Mouse (Mus musculus) left cerebral cortex, adult 18-20 months (tissue): ENCODE data around the gene Sh2b1. TPM values are rescaled to one million over a fixed set of nuclear protein-coding genes. Genes with fewer than 3 reads are reported as not detected.
A peak's percentile ranks its signal among the peaks of the same experiment; 100 is the strongest.
"Not testable (repeated sequence)": the region's sequence is repeated elsewhere in the genome, so short reads cannot be mapped to it uniquely, and the experiment has no call there.

Experiments
- DNase-seq, 2 experiments: peaks; one replicate each; pipeline ENCODE4 v3.0.0; 2021 to 2022; ENCODE audit warnings: low spot score in 2 of 2, mixed read lengths in 1 of 2
- long read RNA-seq, 2 experiments: library from polyadenylated mRNA; stranded (forward); transcript quantifications; one replicate each; pipeline ENCODE4 v2.0.0; 2021
- total RNA-seq, 2 experiments: library from RNA; stranded (reverse); gene quantifications; 2 replicates each; pipeline ENCODE4 v1.2.3; 2021

The Sh2b1 gene
- total RNA-seq, result 10 to 100 TPM; 73.1 to 76.3 TPM
- long read RNA-seq, experiment 1, transcript Sh2b1-204 (9 exons, 2,854 nt), result major isoform, 26 of 101 reads
- long read RNA-seq, experiment 1, transcript Sh2b1-206 (9 exons, 3,011 nt), result minor isoform, 12 of 101 reads
- long read RNA-seq, experiment 1, partial matches to known transcripts, result 29 of 101 reads
- long read RNA-seq, experiment 1, other reads (novel, unspliced or antisense), result 29 of 101 reads
- long read RNA-seq, experiment 2, transcript Sh2b1-204 (9 exons, 2,854 nt), result major isoform, 18 of 58 reads
- long read RNA-seq, experiment 2, partial matches to known transcripts, result 18 of 58 reads
- long read RNA-seq, experiment 2, other reads (novel, unspliced or antisense), result 15 of 58 reads

DNA sequence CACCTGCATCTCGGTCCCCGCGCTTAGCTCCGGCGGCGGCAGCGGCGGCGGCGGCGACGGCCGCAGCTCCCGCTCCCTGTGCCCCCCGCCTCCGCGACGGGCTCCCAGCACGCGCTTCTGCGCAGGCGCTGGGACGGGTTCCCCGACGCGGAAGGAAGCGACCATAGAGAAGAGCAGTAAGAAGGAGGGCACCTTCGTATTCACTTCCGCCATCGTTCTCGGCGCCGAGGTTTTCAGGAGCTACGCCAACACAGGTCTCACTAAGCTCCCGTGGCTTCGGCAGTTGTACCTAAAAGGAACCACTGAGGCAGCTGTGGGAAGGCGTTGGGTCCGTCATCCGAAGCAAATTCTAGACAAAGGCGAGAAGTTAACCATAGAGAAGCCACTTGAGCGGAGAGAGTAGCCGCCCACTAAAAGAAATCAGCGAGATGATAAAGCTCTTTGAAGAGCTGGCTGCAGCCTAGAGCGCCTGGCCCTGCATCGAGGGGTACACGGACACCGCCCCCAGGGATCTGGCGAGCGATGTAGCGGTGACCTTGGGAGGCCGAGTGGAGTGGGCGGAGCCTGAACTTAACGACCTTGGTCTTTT, at the start of gene Sh2b1:
Sh2b1 (minus strand) TSS at position 432 of the 589 bp plus-strand sequence.
- DNase-seq, result peak; percentile 83 to 90

DNA sequence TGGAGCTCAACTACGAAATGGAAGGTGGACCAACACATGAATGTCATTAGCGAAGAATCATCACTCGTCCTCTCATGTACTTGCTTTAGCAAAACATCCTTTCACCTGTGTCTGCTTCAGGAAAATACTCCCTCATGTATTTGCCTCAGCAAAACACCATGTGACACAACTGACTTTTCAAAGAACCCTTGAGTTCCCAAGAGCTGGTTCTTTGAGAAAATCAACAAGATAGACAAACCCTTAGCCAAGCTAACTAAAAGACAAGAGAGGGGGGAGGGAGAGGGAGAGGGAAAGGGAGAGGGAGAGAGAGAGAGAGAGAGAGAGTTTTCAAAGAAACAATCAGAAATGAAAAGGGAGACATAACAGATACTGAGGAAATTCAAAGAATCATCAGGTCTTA, 48.1 kb upstream of the Sh2b1 start:
- DNase-seq, result no peak

- no peak for DNase-seq
Observed at GRCm38 (mm10) chr7:126519513-126519912, 44.3 kb upstream of the Sh2b1 start.

GRCm38 (mm10) chr7:126518261-126518941, 43.2 kb upstream of the Sh2b1 start:
- no peak for DNase-seq

DNA sequence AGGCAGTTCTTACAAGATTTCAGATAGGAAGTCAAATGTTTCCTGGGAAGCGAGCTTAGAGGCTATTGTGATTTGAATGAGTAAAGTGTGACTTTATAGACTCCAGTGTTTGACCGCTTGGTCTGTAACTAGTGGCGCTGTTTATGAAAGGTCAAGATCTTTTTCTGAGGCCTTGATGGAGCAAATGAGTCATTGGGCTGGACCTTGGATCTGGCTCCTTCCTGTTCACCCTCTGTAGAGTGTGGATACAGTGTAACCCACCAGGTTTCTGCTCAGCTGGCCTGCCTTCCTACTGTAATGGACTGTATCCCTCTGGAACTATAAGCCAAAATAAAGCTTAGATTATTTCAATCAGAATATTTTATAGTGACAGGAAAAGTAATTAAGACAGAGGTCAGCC, 36.1 kb upstream of the Sh2b1 start:
- DNase-seq, result no peak

DNA sequence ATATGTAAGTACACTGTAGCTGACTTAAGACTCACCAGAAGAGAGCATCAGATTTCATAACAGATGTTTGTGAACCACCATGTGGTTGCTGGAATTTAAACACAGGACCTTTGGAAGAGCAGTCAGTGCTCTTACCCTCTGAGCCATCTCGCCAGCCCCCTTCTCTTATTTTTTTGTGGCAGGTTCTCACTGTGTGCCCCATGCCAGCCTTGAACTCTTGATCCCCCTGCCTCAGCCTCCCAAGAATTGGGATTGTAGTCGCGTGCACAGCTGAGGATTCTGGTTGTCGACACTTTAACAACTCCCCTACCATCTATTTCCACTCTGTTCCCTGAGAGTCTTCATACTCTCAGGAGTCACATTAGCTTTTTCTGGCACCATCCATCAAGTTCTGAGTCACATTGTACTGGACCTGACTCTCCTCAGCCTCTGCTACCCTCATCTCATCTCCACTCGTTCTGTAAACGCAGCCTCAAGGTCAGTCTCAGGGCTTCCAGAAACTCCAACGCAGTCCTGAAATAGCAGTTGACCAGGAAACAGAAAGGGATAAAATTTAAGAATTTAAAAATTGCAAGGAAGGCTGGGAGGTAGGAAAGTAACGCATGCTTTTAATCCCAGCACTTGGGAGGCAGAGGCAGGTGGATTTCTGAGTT, 32.0 kb upstream of the Sh2b1 start:
- no peak for DNase-seq

DNA sequence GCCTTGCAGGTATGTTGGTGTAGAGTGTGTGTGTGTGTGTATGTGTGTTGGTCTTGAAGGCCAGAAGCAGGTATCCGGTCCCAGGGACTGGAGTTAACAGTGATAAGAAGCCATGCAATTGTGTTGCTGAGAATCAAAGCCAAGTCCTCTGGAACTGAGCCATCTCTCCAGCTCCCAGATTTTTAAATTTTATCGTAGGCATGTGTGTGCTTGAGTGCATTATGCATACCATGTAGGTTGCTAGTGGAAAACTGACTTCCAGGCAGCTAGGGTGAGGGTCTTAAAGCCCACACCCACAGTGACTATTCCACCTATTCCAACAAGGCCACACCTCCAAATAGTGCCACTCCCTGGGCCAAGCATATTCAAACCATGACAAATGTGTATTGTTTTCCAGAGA, 29.7 kb upstream of the Sh2b1 start:
- no peak for DNase-seq

- peak; percentile 99 for DNase-seq
Observed at GRCm38 (mm10) chr7:126503273-126503878, 28.2 kb upstream of the Sh2b1 start, which contains the start of gene Atxn2l. Gene Atxn2l, minus strand, starts transcription at chr7:126503437.

- DNase-seq, result no peak
Observed at GRCm38 (mm10) chr7:126502751-126503150, 27.5 kb upstream of the Sh2b1 start.

- peak; percentile 91 to 93 for DNase-seq
Observed at GRCm38 (mm10) chr7:126502023-126502741, 27.0 kb upstream of the Sh2b1 start.

DNA sequence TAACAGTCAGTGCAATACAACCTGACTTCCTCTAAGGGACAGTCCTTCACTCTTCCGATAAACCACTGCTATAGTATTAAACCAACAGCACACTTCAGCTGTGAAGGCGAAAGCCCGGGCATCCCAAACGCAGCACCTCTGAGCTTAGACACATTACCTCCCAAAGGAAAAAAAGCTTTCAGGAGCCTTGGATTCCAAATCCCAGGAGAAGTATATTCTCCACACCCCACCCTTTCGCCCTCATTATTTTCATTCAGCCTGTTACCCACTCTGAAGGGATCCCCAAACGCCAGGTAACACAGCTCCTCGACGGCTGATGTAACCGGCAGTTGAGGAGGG, 26.4 kb upstream of the Sh2b1 start:
- DNase-seq, result no peak

GRCm38 (mm10) chr7:126499416-126499815, 24.2 kb upstream of the Sh2b1 start:
- no peak for DNase-seq

DNA sequence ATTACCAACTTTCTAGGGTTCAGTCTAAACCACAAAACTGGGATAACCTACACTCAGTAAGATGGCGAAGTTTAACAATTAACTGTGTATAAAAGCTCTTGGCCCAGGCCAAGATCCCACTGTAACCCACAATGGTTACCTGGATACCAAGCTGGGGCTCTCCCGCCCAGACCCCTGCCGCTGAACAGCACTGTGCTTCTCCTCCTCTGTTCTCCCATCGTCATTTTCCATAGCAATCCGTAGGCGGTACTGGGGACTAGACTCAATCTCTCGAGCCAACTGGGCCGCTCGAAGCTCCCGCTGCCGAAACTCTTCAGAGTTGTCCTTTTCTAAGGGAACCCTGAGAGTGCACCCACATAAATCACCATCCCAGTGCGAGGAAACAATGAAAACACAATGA, 22.7 kb upstream of the Sh2b1 start:
- DNase-seq, result no peak

- no peak for DNase-seq
Observed at GRCm38 (mm10) chr7:126496475-126496874, 21.3 kb upstream of the Sh2b1 start.

DNA sequence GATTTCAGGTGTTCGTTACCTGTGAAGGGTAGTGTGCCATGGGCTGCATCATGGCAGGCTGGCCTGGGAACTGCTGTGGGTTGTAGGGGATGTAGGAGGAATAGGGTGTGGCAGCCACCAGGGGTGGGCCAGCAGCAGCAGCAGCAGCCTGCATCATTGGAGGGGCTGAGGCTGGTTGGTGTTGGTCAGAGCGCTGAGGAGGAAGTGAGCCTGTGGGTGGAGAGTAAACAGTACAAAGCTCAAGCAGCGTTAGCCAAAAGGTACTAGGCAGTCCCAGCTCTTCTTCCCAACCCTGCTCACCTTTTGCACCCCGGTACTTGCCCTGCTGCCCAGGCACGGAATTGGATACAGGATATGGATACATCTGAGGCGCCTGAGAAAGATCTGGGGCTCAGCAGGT, 18.9 kb upstream of the Sh2b1 start:
- DNase-seq, result no peak

- DNase-seq, result no peak
Observed at GRCm38 (mm10) chr7:126491973-126492372, 16.7 kb upstream of the Sh2b1 start.

DNA sequence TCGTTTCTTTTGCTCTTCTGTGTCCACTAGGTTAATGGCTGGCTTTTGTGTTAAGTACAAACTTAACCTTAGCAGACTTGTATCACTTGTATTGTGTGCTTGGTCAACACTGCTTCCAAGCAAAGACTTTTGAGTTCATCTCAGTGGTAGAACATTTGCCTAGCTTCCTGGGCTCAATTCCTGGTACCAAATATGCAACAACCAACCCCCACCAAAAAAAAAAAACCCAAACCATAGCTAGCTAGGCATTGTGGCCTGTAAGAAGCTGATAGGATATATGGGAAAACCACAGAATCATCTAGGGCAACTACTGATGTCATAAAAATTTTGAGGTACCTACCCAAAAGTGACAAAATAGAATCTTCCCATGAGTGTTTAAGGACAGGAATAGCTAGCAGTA, 15.8 kb upstream of the Sh2b1 start:
- no peak for DNase-seq

DNA sequence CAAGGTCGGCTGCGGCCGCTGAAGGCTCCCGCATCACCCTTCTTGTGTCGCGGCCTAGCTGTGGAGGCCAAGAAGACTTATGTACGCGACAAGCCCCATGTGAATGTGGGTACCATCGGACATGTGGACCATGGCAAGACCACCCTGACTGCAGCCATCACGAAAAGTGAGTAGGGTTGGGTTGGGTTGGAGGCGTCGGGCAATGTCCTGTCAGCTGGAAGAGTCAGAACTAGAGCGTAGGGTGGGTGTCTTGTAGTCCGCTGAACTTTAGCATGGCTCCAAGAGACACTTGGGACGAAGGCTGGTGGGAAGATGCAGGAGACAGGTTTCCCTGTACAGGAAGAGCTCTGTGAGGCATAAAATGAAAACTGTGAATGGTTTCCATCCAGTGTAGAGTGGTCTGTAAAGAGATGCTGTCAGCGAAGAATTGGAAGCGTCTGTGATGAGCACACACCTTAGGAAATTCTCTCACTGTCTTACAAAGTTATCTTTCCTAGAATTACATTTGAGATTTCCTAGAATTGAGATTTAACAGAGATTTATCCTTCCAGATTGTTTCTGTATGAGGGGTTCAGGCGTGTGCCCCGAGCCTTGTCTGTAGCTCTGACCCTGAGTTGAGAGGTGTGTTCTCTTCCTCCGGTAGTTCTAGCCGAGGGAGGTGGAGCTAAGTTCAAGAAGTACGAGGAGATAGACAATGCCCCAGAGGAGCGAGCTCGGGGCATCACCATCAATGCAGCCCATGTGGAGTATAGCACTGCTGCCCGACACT, 12.6 kb upstream of the Sh2b1 start:
- not testable (repeated sequence) for DNase-seq

DNA sequence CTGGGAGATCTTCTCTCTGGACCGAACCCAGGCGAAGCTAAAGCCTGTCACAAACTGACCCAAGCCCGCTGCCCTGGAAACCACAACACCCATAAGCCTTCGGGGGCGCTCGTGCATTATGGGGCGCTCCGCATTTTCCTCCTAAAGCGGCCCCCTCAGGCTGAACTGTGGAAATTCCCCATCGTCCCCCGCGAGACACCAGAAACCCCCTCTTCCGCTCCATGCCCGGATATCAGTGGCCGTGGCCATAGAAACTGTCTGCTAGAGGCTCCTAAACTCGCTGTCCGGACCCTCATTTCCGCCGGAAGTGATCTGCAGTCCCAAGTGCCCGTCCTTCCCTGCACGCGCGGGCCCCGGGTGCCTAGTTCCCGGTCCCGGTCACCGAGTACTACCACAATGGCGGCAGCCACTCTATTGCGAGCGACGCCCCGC, 11.8 kb upstream of the Sh2b1 start, which contains the start of gene Tufm:
Tufm (plus strand) TSS at position 310 of the 432 bp plus-strand sequence.
- DNase-seq, result peak; percentile 98

- peak; percentile 61 to 69 for DNase-seq
Observed at GRCm38 (mm10) chr7:126482392-126482871, 7.2 kb upstream of the Sh2b1 start.
